Mouse (Mus musculus) urinary bladder, postnatal 14 days (tissue): ENCODE results near the gene Pdzd7.
A peak's percentile ranks its signal among the peaks of the same experiment; 100 is the strongest.

Experiments
- DNase-seq: peaks from one replicate; pipeline ENCODE4 v3.0.0; 2021; ENCODE audit warnings: low spot score

Gene Pdzd7

GRCm38 (mm10) chr19:45030746-45031693 is 14.5 kb downstream of the Pdzd7 start:
- peak; percentile 83 for DNase-seq

DNA sequence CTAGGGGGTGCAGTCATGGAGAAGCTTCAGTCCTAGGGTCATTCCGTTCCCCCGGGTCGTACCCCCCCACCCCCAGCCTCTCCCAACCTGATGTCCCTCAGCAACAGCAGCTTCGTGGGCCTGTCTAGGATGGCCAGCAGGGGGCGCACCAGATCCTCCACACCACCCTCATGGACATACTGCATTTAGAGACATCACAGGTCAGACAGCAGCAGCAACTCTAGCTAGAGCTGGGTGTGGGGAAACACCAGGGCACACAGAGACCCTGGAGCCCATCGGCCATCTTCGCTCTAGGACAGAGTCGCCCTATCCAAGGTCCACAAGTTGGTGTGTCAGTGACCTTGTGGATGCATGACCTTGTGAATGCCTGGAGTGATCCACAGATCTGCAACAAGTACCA is 15.4 kb downstream of the Pdzd7 start:
- peak; percentile 70 for DNase-seq

- no peak for DNase-seq
Observed at GRCm38 (mm10) chr19:45029571-45029970, 15.9 kb downstream of the Pdzd7 start.

DNA sequence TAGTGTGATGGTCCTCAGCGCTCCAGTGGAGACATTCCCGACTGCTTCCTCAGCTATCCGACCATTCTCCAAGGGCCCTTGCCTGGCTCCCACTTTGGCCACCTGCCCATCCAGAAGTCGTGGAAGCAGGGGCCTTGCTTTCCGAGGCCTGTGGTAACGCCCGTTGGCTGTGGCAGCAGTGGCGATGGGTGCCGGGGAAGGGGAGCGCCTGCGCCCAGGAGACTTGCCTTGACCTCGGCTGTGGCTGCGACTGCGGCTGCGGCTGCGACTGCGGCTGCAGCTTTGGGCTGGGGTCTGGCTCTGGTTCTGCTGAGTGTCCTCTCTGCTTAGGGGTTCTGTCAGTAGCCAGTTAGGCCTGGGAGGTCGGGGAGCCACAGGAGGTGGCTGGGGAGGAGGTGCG is 16.8 kb downstream of the Pdzd7 start:
- DNase-seq = no peak

GRCm38 (mm10) chr19:45027848-45028247 is 17.7 kb downstream of the Pdzd7 start:
- no peak for DNase-seq

DNA sequence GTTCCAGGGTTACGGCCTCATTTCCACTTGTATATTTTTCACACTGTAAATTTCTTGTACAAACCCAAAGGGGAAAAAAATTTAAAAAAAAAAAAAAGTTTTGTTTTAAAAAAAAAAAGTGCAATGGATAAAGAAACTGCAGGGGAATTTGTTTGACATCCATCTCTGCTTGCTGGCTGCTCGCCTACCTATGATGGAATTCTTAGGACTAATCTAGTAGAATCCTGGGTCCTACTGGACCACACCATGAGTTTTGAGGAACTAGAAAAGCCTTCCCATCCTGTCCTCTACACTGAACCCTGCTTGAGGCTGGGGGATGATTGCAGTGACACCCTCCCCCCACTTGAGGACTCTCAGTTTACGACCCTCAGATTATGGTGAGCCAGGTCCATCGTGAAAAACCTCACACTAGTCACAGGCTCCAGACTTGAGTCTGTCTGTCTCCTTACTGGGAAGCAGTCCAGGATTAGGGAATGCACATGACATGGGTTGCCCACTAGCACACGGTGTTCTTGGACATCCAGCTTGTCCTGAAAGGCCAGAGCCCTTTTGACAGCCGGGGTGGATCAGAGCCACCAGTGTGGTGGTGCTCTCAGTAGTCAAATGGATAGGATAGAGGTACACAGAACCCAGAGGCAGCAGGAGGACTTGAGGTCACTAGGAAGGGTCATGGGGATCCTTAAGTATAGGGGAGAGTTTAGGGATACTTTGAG is 18.4 kb downstream of the Pdzd7 start:
- no peak for DNase-seq

DNA sequence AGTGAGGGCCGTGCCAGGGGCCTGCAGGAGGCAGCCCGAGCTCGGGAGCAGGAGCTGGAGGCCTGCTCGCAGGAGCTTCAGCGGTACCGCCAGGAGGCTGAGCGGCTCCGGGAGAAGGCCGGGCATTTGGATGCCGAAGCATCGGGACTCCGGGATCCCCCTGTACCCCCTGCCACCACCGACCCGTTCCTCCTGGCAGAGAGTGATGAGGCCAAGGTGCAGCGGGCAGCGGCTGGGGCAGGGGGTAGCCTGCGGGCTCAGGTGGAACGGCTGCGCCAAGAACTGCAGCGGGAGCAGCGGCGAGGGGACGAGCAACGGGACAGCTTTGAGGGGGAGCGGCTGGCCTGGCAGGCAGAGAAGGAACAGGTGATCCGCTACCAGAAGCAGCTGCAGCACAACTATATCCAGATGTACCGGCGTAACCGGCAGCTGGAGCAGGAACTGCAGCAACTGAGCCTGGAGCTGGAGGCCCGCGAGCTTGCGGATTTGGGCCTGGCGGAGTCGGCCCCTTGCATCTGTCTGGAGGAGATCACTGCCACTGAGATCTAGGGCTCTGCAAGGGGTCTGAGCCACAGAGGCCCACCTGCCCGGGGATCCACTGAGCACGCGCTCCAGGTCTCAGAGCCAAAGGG is 19.5 kb downstream of the Pdzd7 start:
- DNase-seq = no peak

- DNase-seq = no peak
Observed at GRCm38 (mm10) chr19:45024775-45025174, 20.7 kb downstream of the Pdzd7 start.

GRCm38 (mm10) chr19:45023993-45024392 is 21.5 kb downstream of the Pdzd7 start:
- DNase-seq = no peak

DNA sequence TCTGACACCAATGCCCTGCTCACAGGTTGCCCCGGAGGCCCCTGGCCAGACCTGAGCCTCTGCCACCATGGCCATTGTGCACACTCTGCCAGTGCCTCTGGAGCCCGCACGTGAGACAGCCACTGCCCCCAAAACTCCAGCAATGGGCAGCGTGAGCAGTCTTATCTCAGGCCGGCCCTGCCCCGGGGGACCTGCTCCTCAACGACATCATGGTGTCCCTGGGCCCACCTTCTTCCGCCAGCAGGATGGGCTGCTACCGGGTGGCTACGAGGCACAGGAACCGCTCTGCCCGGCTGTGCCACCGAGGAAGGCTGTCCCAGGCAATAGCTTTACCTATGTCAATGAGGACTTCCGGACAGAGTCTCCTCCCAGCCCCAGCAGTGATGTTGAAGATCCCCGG is 24.2 kb downstream of the Pdzd7 start:
- no peak for DNase-seq

DNA sequence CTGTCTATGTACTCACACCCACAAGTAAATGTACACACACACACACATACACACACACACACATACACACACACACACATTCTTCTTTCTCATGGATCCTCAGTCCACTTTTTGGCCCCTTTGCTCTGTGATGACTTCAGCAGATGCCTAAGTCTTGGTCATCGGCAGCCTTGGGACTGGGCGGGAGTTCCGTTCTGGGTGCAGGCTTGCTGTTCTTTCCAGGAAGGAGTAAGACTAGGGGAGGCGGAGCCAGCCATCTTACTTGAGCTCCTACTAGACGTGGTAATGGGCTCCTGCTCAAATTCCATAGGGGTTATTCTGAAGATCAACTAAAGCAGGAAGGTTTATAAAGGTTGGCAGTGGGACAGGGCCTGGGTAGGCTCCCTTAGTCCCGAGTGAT is 25.2 kb downstream of the Pdzd7 start:
- peak; percentile 69 for DNase-seq

GRCm38 (mm10) chr19:45018351-45018831 is 27.1 kb downstream of the Pdzd7 start:
- DNase-seq = no peak

DNA sequence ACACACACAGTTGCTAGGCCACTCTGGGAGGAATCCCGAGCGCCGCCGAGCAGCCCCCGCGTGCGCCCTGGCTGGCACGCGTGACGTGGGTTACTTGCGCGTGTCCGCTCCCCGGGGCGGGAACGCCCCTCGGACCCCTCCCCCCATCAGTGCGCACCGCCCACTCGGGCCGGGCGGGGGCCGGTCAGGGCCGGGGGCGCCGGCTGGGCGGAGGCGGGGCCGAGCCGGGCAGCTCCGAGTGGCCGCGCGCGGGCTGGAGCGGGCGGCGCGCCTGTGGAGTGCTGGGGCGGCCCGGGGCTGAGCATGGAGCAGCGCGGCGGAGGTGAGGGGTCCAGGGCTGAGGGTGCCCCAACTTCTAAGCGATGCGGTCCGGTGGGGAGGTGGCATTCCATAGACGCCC is 27.6 kb downstream of the Pdzd7 start:
- peak; percentile 89 for DNase-seq

GRCm38 (mm10) chr19:45017216-45017771 is 28.2 kb downstream of the Pdzd7 start:
- peak; percentile 86 for DNase-seq

DNA sequence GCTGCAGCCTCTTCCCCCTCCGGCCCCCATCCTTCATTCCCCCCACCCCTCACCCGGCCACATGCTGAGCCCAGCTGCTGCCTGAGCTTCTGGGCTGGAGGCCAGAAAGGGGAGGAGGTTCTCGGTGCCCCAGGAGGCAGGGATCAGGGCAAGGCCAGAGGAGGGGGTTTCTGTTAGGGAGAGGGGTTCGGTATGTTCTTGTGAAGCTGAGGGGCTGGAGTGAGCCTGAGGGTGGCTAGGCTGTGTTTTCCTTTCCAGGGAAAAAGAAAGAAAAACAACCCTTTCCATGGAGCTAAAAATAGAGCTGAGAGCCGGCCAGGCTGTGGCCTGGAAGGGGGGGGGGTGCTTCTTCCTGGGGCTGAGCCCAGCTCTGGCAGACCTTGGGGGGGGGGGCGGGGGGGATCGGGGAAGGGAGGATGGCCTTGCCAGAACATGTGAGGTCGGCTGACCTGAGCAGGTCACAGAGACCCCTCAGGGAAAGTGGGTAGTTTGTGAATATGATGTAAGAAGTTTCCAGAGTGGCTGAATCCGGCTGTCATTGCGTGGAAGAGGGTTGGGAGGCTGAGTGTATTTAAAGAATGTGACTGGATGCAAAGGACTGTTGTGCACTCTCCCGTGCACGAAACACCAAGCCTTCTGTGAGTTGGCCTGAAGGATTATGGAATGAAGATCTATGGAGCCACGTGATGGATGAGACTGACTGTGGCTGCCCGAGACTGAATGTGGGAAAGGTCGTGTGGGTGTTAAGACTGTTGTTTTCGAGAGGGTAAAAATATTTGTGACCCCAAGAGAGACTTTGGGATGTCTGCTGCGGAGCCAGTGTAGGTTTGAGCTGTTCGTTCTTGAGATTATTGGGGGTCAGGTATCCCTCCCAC is 28.9 kb downstream of the Pdzd7 start:
- peak; percentile 76 for DNase-seq

DNA sequence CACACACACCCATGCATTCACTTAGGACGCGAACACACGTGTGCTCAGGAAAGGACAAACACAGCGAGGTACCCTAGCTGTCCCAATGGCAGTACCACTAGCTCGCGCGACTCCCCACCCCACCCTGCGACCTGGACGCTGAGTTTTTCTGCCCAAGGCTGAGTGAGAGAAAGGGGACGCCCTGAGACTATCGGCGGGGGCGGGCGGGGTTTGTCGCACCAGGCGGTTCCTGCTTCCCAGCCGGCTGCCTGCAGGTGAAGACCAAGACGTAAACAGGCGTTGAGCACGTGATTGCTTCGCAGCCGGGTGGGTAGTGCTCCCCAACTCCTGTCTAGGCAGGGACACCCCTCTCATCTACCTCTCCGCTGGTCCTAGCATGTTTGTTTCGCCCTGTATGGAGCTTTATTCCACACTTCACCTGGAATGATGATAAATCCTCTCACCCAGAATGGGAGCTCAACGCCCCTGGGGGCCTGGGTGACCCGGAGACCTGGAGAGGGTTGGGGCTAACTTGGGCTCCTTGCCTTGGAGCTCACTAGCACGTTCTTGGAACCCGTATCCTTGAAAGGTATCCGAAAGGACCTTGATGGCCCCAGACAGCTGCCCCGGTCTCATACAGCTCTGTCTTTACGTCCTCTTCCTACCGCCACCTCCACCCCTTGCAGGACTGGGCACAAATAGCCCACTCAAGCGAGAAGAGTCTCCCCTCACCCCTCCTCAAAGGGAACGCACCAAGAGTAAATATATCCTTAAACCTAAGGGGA is 29.8 kb downstream of the Pdzd7 start:
- peak; percentile 74 for DNase-seq

DNA sequence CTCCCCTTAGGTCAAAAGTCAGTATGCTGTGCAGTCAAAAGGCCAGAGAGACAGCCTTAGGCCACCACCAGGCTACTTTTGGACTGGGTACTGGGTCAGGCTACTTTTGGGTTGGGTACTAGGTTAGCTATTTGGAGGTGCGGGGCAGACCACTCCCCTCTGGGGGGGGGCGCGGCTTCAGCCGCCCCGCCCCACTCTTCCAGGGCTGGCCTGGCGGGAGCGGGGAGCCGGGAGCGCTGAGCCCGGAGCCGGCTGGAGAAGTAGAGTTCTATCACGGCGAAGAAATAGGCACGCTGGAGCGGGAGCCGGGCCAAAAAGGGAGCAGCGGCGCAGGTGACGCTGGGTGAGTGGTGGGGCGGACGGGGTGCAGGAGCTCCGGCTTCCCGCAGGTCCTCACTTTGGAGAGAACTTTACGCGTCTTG is 30.5 kb downstream of the Pdzd7 start:
- DNase-seq = peak; percentile 70

DNA sequence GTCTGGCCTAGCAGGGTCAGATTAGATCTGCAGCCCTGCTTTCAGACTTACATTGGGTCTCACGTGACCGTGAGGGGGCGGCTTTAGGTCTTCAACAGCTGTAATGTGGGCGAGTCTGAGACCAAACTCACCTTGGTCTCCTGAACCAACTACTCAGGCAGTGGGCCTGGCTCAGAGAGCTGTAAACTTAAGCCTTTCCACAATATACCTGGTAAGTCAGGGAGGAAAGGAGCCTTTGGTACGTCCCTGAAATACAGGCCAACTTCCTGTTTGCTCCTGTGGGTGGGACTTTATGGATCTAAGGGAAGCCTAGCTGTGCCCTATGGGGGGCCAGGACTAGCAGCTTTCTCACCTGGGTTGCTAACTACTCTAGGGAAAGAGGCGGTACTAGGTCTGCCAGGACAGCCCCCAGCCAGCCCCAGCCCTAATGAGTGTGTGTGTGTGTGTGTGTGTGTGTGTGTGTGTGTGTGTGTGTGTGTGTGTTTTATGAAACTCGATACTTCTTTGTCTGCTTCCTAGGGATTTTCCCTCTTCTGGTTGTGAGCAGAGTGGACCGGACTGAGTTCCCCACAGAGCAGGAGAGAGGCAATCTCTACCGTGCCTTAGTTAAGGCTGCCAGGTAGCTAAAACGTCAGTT is 31.1 kb downstream of the Pdzd7 start, which contains the start of gene Lzts2:
Gene Lzts2 (plus strand): TSS at position 80 of the 637 bp plus-strand sequence.
- DNase-seq = no peak

DNA sequence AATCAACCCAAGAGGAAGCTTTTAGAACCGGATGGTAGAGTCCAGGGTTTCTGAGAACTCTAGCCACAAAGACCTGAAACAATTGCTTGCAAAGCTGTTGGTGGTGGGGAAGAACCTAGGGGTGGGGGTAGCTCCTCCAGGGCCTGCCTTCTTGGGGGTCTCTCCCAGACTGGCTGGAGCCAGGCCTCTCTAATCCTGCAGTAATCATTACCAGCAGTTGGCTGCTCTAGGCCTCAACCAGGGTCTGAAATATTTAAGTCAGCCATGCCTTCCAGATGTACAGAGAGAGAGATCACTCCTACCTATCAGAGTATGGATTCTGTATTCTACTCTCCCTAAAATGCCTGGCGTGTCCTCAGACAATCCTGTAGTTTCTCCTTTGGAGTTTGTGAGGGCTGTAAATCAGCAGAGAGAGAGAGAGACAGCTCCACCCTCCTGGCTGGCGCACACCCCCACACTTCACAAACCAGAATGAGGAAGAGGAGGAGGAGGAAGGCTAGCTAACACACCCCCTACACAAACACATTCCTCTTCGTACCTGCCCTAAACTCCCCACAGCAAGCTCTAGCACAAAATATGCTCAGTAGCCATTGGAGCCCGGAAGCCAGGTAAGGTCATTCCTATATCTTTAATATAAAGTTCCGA is 31.8 kb downstream of the Pdzd7 start:
- DNase-seq = no peak
